Mouse (Mus musculus): ENCODE data around the gene Smc3.
A peak's percentile ranks its signal among the peaks of the same experiment; 100 is the strongest.

Smc3 gene

DNA sequence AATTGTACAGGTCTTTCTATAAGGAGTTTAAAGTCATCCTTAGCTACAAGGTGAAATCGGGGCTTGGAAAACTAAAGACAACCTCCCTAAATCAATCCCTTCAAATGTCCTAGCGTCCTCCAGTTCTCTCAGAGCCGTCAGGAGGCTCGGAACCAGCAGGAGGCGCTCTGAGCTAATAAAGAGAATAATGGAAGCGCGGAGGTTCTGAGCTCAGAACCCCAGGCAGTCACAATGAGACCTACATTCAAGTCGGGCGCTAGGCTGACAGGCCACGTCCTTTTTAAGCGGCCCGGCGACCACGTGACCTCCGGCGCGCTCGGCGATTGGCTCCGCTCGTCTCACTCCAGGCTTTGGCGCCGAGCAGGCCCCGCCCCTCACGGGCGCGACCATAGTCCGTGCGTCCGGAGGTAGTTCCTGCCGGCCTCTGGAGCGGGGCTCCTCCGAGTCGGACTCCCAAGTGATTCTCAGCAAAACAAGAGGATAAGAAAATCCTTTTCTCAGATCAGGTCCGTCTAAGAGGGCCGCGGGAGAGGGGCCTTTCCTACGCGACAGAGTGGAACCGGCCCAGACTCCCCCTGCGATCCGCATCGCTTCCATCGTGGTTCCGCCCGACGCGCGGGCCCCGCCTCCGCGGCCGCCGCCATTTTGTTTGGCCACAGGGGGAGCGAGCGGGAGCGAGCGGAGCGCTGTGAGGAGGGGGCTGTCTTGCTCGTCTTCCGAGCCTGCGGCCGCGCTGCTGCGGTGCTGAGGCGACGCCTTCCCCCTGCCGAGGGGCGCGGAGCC lies at the start of gene Smc3:
Gene Smc3 (plus strand): TSS at position 642 of the 783 bp plus-strand sequence.
- peak; percentile 99 for DNase-seq (ENCODE audit: low spot score)

DNA sequence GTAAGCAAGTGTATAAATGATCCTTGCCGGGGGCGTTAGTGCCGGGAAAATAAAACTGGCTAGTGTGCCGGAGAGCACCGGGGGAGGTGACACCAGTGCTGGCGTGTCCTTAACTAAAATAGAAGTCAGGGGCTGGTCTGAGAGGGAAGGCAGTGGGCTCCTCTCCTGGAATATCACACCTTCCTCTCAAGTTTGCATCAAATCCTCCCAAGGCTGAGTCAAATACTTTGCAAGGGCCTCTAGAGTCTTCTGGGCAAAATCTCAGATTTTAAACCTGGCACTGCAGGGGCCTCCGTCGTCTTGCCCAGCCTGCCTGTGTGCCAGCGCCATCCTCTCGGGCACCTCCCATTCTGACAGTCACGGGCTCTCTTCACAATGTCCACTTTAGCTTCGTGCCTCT lies 49.2 kb upstream of the Smc3 start:
- DNase-seq (ENCODE audit: low spot score) = no peak

DNA sequence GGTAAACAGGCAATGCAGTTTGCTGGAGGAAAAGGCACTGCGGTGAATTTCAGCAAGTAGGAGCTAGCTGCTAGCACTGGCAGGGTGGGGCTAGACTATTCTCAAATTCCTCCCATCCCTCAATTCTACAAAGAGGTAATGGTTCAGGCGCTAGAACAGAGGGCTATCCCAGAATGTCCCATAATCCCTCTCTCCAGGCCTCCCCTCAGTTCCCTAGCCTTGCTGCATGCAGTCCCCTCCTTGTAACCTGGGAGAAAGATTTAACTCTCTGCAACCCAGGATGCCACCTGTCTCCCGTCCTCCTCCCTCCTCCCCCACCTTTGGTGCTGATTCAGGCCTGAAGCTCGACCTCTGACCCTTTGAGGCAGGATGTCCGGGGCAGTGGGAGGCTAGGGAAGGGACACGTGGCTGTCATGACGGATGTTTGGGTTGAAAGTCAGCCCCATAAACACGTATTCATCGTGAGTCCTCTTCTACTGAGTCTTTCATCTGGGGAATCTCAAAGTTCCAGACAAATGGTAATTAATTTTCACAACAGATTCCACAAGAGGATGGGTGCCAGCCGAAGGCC lies 47.9 kb upstream of the Smc3 start:
- no peak for DNase-seq (ENCODE audit: low spot score)

DNA sequence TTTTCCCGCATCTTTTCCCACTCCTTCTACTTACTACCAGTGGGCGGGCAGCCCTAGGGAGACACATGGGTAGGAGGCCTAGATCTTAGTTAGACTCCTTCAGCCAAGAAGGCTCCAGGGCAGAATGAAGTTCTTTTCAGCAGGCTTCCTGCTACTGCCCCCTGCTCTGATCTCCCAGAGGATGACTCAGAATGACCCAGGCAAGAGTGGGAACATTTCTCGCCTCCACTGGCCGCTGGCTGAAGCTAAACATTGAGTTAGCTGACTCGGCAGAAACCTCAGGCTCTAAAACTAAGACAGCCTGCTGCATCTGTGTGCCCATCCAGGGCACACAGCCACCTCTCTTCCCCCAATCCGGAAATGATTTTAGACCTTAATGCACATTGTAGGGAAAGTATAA lies 47.4 kb upstream of the Smc3 start:
- peak; percentile 72 for DNase-seq (ENCODE audit: low spot score)

DNA sequence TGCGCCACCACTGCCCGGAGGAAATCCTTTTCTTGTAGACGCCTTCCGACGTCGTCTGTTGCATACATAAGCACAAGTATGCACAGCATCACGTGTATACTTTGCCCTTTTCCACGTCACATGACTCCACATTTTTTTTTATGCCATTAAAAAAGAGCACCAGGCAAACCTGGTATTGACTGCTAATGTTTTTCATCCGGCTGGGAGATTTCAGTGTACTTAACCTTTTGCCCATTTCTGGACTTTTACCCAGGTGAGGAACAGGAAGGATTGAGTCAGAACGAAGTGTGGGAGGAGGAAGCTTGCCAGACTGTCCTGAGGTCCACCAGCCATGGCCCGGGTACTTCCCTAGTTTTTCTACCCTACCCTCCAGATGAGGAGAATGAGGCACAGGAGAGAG lies 45.8 kb upstream of the Smc3 start:
- DNase-seq (ENCODE audit: low spot score) = no peak

DNA sequence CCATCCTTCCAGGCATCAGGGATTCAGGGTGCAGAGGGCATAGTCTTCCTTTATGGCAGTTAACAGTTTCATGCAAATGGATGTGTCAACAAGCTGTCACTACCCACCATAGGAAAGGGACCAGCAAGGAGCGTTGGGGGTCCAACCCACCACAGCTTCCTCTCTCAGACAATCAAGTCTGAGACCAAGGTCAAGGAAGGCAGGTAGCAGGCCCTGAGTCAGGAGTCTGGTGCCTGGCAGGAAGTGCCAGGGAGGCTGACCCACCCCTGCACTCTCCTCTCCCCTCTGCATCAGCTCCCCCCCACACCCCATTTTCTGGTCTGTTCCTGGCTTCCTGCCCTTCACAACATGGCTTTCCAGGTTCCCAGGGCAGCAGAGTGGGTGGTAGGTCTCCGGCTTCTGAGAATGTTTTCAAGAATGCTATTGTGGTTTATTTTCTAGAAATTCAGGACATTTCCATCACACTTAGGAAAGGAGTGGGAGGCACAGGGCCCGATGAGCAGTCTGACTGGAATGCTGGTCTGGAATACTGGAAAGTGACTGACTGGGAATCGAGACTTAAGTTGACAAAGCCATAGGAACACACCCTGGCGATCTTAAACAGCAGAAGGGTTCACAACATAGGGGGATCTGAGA lies 45.1 kb upstream of the Smc3 start:
- no peak for DNase-seq (ENCODE audit: low spot score)

DNA sequence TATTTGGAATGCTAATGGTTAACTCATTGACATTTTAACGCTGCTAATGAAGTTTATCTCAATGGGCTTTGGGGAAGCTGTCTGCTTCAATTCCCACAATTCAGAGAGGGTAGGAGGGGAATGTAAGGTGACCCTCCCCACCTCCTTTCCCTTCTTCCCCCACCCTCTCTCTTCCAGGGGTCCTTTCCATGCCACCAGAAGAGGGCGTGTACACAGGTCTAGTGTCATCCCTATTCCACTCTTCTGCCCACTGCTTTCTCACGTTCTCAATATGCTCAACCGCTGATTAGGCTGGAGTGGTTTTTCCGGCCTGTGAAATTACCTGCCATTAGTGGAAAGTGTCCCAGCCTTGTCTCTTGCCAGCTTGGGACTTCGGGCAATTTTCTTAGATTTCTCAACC lies 43.4 kb upstream of the Smc3 start:
- DNase-seq (ENCODE audit: low spot score) = no peak

DNA sequence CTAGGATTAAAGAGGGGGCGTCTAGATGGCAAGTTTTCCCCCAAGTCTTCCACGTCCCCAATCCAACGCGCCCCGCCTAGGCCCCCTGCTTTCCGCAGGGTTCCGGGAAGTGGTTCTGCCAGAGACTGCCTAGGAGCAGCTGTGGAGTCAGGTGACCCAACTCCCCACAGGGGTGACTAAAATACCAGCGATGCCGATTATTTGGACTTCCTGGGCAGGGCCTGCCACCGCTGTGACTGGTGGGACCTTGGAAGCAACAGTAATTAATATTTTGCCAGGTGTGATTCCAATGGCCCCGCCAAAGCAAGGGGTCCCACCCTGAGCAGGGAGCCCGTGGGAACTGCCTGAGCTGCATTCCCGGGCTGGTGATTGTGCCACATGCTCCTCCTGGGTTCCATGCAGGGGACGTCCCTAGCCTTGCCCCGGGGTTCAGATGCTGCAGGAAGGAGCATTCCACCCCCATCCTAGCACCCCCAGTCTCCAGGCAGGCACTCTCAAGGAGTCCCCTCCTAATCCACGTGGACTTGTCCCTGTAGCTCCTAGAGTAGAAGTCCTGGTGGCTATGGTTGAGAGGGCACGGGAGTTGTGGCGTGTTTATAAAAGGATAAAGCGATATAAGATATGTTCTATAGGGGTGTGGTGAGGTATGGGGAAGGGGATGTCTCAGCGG lies 42.8 kb upstream of the Smc3 start:
- DNase-seq (ENCODE audit: low spot score) = no peak

DNA sequence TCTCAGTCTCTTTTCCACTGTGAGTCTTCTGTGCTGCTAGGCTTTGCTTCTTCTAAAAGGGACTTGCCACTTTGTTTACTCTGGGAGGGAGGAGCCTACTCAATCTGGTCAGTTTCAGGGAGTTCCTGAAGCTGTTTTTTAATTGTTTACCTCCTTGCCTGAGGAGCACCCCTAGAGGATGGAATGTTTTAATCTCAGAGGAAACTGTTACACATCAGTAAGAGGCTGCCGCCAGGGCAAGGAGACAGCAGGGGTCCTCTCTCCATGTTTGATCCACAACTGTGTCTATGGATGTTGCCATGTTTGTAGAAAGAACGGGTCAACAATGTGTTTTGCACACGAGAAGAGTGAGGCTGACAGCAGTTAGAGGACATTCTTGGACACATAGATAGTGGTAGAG lies 39.8 kb upstream of the Smc3 start:
- DNase-seq (ENCODE audit: low spot score) = no peak

DNA sequence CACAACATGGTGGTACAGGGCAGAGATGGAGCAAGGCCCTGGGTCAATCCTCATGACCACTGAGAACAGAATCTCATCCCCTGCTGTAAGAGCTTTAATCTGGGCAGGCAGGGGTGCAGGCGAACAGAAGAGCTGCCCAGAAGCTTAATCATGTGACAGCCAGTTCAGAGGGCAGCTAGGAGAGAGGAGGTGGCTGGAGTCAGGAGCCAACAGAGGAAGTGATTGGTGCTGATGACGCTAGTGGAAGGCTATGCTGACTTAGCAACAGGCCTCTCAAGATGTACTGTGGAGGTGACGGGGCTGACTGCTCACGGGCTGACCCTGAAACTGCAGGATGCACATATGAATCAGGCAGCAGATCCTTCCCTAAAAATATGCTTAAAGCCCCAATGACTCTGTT lies 36.0 kb upstream of the Smc3 start:
- no peak for DNase-seq (ENCODE audit: low spot score)

DNA sequence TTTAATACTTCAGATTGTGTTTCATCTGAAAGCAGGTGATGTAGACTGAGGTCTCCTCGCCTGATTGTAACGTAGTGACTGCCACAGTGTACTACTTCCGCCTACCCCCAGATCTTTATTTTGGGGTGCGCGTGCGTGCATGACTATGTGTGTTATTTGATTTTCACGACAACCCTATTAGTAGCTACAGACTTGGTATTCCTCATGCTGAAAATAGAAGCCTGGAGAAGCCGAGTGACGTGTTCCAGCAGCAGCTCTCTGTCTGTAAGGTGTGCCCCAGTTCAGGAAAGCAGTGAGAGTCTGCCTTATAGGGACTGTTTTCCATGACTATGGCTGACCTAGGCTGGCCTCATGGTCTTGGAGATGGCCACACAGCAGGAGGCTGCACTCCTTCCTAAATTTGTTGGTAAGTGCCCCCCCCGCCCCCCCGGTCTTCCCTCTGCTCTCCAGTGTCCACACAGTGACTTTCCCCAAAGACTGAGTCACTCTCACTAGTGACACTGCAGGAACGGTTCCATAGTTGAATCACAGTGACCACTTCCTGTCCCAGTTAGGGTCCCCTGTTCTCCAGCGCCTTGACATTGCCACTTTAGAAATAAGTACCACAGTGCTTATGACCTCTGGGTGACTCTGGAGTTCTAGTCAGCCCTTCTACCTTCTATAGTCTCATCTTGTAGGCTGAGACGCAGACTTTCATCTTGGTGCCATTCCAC lies 34.5 kb upstream of the Smc3 start:
- no peak for DNase-seq (ENCODE audit: low spot score)

DNA sequence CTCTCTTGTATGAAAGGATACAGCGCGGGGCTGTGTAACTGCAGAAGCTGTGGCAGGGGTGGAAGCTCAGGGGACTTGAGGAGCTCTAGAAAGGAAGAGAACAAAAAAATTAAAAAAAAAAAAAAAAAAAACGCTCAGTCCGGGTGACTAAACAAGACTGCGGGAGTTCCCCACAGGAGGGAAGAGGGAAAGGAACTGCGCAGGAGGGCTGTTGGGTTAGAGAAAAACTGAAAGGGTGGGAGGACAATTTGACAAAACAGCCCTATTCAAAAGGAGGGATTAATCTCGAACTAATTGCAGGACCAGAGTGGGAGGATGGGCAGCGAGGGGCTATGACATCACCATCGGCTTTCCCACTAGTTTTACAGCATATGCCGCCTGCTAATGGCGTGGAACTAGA lies 32.3 kb upstream of the Smc3 start:
- no peak for DNase-seq (ENCODE audit: low spot score)

DNA sequence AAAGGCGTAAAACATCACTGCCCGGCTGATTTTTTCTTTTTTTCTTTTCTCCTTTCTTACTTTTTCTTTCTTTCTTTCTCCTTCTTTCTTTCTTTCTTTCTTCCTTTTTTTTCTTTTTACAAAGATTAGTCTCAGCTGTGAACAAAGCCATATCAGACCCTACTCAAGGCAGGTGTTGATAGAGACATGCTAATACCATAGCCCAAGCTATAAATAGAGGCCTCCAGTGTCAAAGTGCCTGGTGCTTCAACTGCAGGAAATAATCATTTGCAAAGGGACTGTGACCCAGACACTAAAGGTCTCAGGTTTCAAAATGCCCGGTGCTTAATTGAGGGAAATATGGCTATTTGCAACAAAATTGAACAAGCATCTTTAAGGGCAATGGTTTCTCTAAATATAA lies 31.6 kb upstream of the Smc3 start:
- no peak for DNase-seq (ENCODE audit: low spot score)

DNA sequence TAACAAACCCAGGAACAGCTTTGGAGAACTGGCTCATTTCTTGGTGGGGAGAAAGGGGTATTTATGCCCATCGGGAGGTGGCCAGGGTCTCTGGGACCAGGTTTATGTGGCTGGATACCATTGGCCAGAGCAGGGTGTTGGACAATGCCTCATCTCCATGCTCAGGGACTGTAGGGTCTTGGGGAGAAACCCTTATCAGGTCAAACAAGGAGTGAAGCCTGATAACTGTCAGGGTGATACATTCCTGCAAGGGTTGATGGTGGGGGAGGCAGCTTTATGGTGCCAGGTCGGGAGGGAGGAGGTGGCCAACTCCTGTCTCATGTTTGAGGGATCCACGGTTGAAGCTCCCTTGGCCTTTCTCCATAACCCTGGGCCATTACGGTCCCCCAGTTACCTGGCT lies 29.1 kb upstream of the Smc3 start:
- DNase-seq (ENCODE audit: low spot score) = no peak

DNA sequence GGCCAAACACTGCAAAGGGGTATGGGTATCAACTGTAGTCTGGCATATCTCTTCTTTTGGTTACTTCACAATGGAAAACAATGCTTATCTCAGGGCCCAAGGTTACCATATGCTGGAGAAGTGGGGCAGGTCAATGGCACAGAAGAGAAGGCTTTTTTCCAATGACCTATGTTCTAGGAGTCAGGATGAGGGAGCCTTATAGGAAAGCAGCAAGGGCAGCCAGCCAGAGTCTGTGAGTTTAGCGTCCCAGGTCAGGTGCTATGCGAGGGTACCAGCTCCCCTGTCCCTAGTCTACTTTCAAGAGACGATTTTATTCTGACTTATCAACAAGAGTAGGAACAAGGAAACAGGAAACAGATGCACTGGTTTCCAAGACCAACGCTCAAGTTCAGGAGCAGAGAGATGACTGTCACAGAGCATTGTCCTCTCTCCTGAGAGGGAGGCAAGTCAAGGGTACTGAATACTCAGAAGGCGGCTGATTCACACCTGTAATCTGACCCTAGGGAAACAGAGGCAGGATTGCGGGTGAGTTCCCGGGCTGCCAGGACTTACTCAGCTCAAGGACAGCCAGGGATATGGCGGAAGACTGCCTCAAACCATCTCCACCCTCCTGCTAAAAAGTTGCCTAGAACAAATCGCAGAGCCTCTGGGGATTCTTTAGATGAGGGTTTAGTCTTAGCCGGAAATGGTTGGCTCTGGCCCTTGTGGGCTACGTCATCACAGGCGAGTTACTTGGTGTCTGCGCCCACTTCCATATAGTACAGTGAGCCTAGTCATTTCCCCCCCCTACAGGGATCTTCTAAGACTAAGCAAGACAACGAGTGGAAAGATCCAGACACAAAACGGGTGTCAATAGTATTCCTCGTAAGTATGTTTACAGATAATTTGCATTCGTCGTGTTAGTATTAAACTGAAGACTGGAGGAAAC lies 28.4 kb upstream of the Smc3 start:
- DNase-seq (ENCODE audit: low spot score) = no peak

DNA sequence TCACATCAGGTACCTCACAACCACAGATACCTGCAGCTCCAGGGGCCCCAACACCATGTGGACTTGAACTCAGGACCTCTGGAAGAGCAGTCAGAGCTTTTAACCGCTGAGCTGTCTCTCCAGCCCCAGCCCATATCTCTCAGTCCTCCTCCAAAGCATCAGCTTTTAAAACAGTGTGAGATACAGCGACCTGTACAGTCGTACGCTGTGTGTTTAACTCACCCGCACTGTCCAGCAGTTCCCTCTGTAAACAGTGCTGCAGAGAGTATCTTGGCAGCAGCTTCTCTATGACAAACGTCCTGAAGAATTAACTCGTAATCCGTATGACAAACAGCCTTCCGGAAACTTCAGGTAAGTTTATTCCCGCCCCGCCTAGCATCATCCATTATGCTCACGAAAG lies 27.6 kb upstream of the Smc3 start:
- DNase-seq (ENCODE audit: low spot score) = no peak

DNA sequence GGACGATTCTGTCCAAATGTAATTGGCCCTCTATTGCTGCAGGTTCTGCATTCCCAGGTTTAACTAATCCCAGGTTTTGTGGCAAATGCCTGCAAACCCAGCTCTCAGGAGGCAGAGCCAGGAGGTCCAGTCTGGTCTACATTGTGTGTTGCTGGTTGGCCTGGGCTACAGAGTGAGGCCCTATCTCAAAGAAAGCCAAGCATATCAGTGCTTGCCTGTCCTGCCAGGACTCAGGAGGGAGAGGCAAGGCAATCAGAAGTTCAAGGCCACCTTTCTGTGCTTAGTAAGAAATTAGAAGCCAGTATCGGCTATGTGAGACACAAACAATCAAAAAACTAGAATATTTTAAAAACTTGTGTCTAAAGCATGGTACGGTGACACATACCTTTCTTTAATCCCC lies 27.0 kb upstream of the Smc3 start:
- no peak for DNase-seq (ENCODE audit: low spot score)

DNA sequence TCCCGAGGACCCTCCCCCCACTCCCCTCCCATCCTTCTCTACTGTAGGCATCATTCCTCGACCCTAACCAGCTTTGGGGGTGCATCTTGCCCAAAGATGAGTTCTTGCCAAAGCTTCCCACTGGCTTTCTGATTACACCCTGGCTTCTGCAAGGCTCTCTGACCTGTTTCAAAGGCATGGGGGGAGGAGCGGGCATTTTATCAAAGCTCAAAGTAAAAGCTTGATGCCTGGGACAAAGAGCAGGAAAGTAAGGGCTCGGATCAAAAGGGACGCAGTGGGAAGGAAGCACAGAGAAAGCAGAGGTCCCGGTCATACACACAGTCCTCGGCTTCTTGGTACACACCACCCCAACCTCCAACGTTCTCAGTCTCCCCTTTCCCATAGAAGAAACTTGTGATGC lies 26.1 kb upstream of the Smc3 start:
- DNase-seq (ENCODE audit: low spot score) = no peak

DNA sequence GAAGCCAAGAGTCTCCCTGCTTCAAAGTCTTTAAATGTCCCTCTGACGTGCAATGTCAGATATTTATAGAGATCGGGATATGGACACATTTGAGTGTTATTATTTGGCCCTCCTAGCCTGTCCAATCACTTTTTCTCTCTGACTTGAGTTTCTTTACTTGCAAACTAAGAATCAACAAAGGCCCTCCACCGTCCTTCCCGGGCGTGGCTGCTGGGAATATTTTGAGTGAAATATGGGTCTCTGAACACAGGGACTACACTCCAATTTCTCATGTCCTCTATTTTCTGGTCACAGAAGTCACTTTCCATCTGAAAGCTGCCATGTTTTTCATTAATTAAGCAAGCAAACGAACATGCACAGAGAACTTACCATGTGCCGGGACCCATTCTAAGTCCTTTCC lies 25.7 kb upstream of the Smc3 start:
- DNase-seq (ENCODE audit: low spot score) = no peak

DNA sequence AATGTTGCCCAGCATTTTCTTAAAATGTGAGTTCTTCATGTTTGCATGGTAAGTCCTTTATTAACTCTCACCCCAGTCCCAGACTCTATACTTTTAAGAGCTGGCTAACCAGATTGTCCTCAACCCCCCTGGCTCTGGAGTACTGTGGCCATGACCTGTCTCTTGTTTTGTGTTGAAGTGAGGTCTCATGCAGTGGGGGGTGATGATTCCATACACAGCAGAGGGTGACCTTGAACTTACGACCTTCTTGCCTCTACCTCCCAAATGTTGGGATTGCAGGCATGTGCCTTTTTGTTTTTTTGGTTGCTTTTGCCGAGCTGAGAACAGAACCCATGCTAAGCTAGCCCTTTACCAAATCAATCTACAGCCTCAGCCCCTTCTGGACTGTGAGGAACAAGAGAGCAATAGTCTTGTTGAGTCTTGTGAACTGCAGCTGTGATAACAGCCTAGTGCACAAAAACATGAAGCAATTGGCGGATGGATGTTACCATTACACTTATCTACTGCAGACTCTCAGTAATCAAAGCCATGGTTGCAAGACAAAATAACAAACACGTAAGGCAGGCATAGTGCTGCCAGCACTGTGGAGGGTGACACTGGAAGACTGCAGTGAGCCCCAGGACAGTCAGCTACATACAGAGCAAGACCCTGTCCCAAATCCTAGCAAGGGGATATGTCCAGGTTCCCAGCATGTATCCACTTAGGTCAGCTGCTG lies 24.7 kb upstream of the Smc3 start:
- no peak for DNase-seq (ENCODE audit: low spot score)

DNA sequence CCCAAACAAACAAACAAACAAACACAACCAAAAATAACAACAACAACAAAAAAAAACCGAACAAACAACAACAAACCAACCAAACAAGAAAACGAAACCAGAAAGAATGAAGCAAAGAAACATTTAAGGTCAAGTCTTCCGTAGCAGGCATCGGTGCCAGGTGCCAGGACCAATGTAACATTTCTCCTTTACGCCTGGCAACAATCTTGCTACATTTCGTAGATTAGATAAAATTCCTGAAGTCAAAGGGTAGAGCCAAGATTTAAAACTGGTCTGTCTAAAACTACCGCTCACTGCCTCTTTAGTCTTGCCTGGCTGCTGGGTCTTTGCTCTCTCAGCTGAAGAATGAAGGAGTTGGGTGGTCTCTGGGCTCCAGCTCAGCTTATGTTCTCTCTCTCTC lies 24.1 kb upstream of the Smc3 start:
- no peak for DNase-seq (ENCODE audit: low spot score)
